Mouse (Mus musculus): ENCODE data around the gene Ear6. TPM values are rescaled to one million over a fixed set of nuclear protein-coding genes. Genes with fewer than 3 reads are reported as not detected.
"Not testable (repeated sequence)": the region's sequence is repeated elsewhere in the genome, so short reads cannot be mapped to it uniquely, and the experiment has no call there.

The Ear6 gene
- not detected in 2 replicates for polyA plus RNA-seq (2014; fragmentation: Nextera tagmentation; extraction: Ambion mirVana)

DNA sequence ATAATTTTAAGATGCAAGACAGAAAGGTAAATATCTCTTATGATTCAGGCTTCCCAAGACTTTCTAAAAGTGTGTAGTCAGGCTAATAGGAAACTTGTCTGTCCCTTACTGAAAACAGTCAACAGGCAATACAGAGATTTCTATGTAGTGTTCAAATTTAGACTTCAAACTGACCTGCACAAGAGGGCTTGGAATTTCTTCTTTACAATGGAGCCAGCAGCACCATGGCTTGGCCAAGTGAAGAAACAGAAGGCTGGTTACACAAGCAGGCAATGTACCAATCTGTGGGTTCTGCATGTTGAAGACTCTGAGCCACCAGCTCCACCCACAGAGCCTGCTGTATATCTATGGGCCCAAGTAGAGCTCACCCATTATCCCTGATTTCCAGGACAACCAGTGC, at the start of gene Ear6:
Gene Ear6, plus strand, starts transcription at position 301 of the 400 bp plus-strand sequence.
- H3K4me1 ChIP-seq (ENCODE audit: control insufficient read depth in 2 of 2, insufficient read depth in 2 of 2, low read length in 2 of 2): no peaks in the 10 kb centered on the region
- no peak for ATAC-seq (ENCODE audit: insufficient number of reproducible peaks, insufficient read depth, low FRiP score, low read depth)
- no peaks in the 10 kb centered on the region for H3K36me3 ChIP-seq (ENCODE audit: control insufficient read depth, insufficient read depth, low read length)
- H3K27ac ChIP-seq (replicated peaks in 1 of 2; ENCODE audit: control insufficient read depth in 1 of 2, insufficient read depth in 1 of 2, low read depth in 2 of 2, low read length in 2 of 2): no peak within 1 kb of the TSS
- H3K9ac ChIP-seq (ENCODE audit: low read length): no peak within 1 kb of the TSS
- no peaks in the 10 kb centered on the region for H3K27me3 ChIP-seq (ENCODE audit: control insufficient read depth, insufficient read depth, low read length)
- H3K4me3 ChIP-seq (ENCODE audit: control insufficient read depth in 1 of 2, insufficient read depth in 1 of 2, low read depth in 1 of 2, low read length in 2 of 2): no peak within 1 kb of the TSS
- no peak within 1 kb of the TSS for H3K4me2 ChIP-seq (ENCODE audit: low read length)
- no peaks in the 10 kb centered on the region for H3K9me3 ChIP-seq (ENCODE audit: control insufficient read depth, low read length)

GRCm38 (mm10) chr14:51826625-51827024, 26.9 kb upstream of the Ear6 start:
- Histone ChIP-seq H3K9ac (ENCODE audit: low read length) (no peak overlapping the region), H3K36me3 (ENCODE audit: control insufficient read depth, insufficient read depth, low read length) (no peaks in the 10 kb centered on the region), H3K4me3 (ENCODE audit: control insufficient read depth in 1 of 2, insufficient read depth in 1 of 2, low read depth in 1 of 2, low read length in 2 of 2) (no peak overlapping the region), H3K9me3 (ENCODE audit: control insufficient read depth, low read length) (no peaks in the 10 kb centered on the region), H3K27ac (replicated peaks in 1 of 2; ENCODE audit: control insufficient read depth in 1 of 2, insufficient read depth in 1 of 2, low read depth in 2 of 2, low read length in 2 of 2) (no peak overlapping the region), H3K27me3 (ENCODE audit: control insufficient read depth, insufficient read depth, low read length) (no peaks in the 10 kb centered on the region), H3K4me2 (ENCODE audit: low read length) (no peak overlapping the region), H3K4me1 (ENCODE audit: control insufficient read depth in 2 of 2, insufficient read depth in 2 of 2, low read length in 2 of 2) (no peaks in the 10 kb centered on the region)
- ATAC-seq (ENCODE audit: insufficient number of reproducible peaks, insufficient read depth, low FRiP score, low read depth): no peak
- 39% methylated on average over 1 of the region's 1 CpGs for WGBS

- not testable (repeated sequence) for ATAC-seq (ENCODE audit: insufficient number of reproducible peaks, insufficient read depth, low FRiP score, low read depth); H3K27me3 ChIP-seq (ENCODE audit: control insufficient read depth, insufficient read depth, low read length); H3K4me3 ChIP-seq (ENCODE audit: control insufficient read depth in 1 of 2, insufficient read depth in 1 of 2, low read depth in 1 of 2, low read length in 2 of 2); H3K36me3 ChIP-seq (ENCODE audit: control insufficient read depth, insufficient read depth, low read length); H3K9me3 ChIP-seq (ENCODE audit: control insufficient read depth, low read length); H3K27ac ChIP-seq (replicated peaks in 1 of 2; ENCODE audit: control insufficient read depth in 1 of 2, insufficient read depth in 1 of 2, low read depth in 2 of 2, low read length in 2 of 2); H3K4me2 ChIP-seq (ENCODE audit: low read length); H3K4me1 ChIP-seq (ENCODE audit: control insufficient read depth in 2 of 2, insufficient read depth in 2 of 2, low read length in 2 of 2); H3K9ac ChIP-seq (ENCODE audit: low read length)
- 20% methylated on average over 5 of the region's 5 CpGs for WGBS
Observed at GRCm38 (mm10) chr14:51827842-51828241, 25.7 kb upstream of the Ear6 start.

DNA sequence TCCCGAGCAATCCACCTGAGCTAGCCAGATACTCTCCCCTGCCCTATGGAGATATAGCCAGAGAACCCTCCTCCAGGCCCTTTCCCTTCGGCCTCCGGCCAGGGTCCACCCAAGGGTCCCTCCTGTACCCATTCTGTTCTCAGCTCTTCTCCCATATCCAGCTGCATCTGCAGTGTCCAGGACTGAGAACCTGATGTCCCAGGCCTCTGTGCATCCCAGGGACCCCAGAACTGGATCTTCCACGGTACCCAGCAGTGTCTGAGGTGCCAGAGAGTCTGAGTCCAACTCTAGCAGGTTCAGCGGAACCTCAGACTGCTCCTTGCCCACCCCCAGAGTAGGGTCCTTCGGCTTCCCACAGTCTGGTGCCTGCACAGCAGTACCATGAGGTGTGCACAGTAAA, 24.3 kb upstream of the Ear6 start:
- ATAC-seq (ENCODE audit: insufficient number of reproducible peaks, insufficient read depth, low FRiP score, low read depth): no peak; the same call in 1 of the 2 replicates

GRCm38 (mm10) chr14:51838480-51838879, 15.0 kb upstream of the Ear6 start:
- not testable (repeated sequence) for H3K9ac ChIP-seq (ENCODE audit: low read length); H3K36me3 ChIP-seq (ENCODE audit: control insufficient read depth, insufficient read depth, low read length); H3K27me3 ChIP-seq (ENCODE audit: control insufficient read depth, insufficient read depth, low read length); H3K4me2 ChIP-seq (ENCODE audit: low read length); H3K4me1 ChIP-seq (ENCODE audit: control insufficient read depth in 2 of 2, insufficient read depth in 2 of 2, low read length in 2 of 2); H3K27ac ChIP-seq (replicated peaks in 1 of 2; ENCODE audit: control insufficient read depth in 1 of 2, insufficient read depth in 1 of 2, low read depth in 2 of 2, low read length in 2 of 2); H3K9me3 ChIP-seq (ENCODE audit: control insufficient read depth, low read length); H3K4me3 ChIP-seq (ENCODE audit: control insufficient read depth in 1 of 2, insufficient read depth in 1 of 2, low read depth in 1 of 2, low read length in 2 of 2); ATAC-seq (ENCODE audit: insufficient number of reproducible peaks, insufficient read depth, low FRiP score, low read depth)
- WGBS: 18% methylated on average over 2 of the region's 2 CpGs

More for the DNA sequence above, 24.3 kb upstream of the Ear6 start:
- Histone ChIP-seq H3K4me1 (ENCODE audit: control insufficient read depth in 2 of 2, insufficient read depth in 2 of 2, low read length in 2 of 2) (no peaks in the 10 kb centered on the region), H3K9ac (ENCODE audit: low read length) (no peak overlapping the region), H3K27ac (replicated peaks in 1 of 2; ENCODE audit: control insufficient read depth in 1 of 2, insufficient read depth in 1 of 2, low read depth in 2 of 2, low read length in 2 of 2) (no peak overlapping the region), H3K4me2 (ENCODE audit: low read length) (no peak overlapping the region), H3K9me3 (ENCODE audit: control insufficient read depth, low read length) (no peaks in the 10 kb centered on the region), H3K36me3 (ENCODE audit: control insufficient read depth, insufficient read depth, low read length) (no peaks in the 10 kb centered on the region), H3K27me3 (ENCODE audit: control insufficient read depth, insufficient read depth, low read length) (no peaks in the 10 kb centered on the region), H3K4me3 (ENCODE audit: control insufficient read depth in 1 of 2, insufficient read depth in 1 of 2, low read depth in 1 of 2, low read length in 2 of 2) (no peak overlapping the region)
- WGBS: 67% methylated on average over 6 of the region's 6 CpGs

DNA sequence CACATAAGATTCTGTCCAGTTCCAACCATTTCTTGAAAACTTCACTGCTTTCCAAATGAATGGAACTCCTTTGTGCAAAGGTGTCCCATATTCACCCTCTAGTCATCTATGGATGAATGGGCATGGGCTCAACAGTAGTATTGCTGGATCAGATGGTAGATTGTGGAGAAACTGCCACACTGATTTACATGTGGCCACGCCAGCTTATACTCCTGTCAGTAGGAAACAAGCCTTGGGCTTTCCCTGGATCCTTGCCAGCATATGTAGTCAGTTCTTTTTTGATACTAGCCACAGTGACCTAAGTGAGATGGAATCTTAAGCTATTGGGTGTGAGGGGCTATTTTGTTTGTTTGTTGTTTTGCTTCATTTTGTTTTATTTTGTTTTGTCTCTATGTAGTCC, 11.2 kb upstream of the Ear6 start:
- 56% methylated on average over 1 of the region's 1 CpGs for WGBS
- ATAC-seq (ENCODE audit: insufficient number of reproducible peaks, insufficient read depth, low FRiP score, low read depth): no peak
- Histone ChIP-seq H3K4me2 (ENCODE audit: low read length) (no peak overlapping the region), H3K9ac (ENCODE audit: low read length) (no peak overlapping the region), H3K36me3 (ENCODE audit: control insufficient read depth, insufficient read depth, low read length) (no peaks in the 10 kb centered on the region), H3K27me3 (ENCODE audit: control insufficient read depth, insufficient read depth, low read length) (no peaks in the 10 kb centered on the region), H3K27ac (replicated peaks in 1 of 2; ENCODE audit: control insufficient read depth in 1 of 2, insufficient read depth in 1 of 2, low read depth in 2 of 2, low read length in 2 of 2) (no peak overlapping the region), H3K9me3 (ENCODE audit: control insufficient read depth, low read length) (no peaks in the 10 kb centered on the region), H3K4me3 (ENCODE audit: control insufficient read depth in 1 of 2, insufficient read depth in 1 of 2, low read depth in 1 of 2, low read length in 2 of 2) (no peak overlapping the region), H3K4me1 (ENCODE audit: control insufficient read depth in 2 of 2, insufficient read depth in 2 of 2, low read length in 2 of 2) (no peaks in the 10 kb centered on the region)

DNA sequence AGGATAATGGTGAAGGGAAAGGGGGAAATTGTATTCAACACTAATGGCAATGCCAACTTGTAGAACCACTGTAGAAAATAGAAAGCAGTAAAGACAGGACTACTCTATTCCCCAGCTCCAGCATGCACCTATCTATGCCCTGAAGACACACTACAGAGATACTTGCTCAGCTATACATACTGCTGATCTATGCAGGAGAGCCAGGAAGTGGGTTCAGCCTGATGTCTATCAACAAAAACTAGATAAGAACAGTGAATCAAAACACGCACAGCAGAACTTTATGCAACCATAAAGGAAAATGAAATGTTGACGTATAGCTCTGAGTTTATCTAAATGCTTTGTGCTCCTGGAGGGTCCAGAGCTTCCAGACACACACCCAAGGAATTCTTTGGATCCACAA, 10.7 kb upstream of the Ear6 start:
- no peak for ATAC-seq (ENCODE audit: insufficient number of reproducible peaks, insufficient read depth, low FRiP score, low read depth)
- 89% methylated on average over 2 of the region's 2 CpGs for WGBS
- Histone ChIP-seq H3K36me3 (ENCODE audit: control insufficient read depth, insufficient read depth, low read length) (no peaks in the 10 kb centered on the region), H3K4me1 (ENCODE audit: control insufficient read depth in 2 of 2, insufficient read depth in 2 of 2, low read length in 2 of 2) (no peaks in the 10 kb centered on the region), H3K27ac (replicated peaks in 1 of 2; ENCODE audit: control insufficient read depth in 1 of 2, insufficient read depth in 1 of 2, low read depth in 2 of 2, low read length in 2 of 2) (no peak overlapping the region), H3K4me2 (ENCODE audit: low read length) (no peak overlapping the region), H3K9me3 (ENCODE audit: control insufficient read depth, low read length) (no peaks in the 10 kb centered on the region), H3K27me3 (ENCODE audit: control insufficient read depth, insufficient read depth, low read length) (no peaks in the 10 kb centered on the region), H3K4me3 (ENCODE audit: control insufficient read depth in 1 of 2, insufficient read depth in 1 of 2, low read depth in 1 of 2, low read length in 2 of 2) (no peak overlapping the region), H3K9ac (ENCODE audit: low read length) (no peak overlapping the region)

GRCm38 (mm10) chr14:51843882-51844281, 9.6 kb upstream of the Ear6 start:
- Histone ChIP-seq H3K4me1 (ENCODE audit: control insufficient read depth in 2 of 2, insufficient read depth in 2 of 2, low read length in 2 of 2) (no peaks in the 10 kb centered on the region), H3K27me3 (ENCODE audit: control insufficient read depth, insufficient read depth, low read length) (no peaks in the 10 kb centered on the region), H3K9ac (ENCODE audit: low read length) (no peak overlapping the region), H3K4me2 (ENCODE audit: low read length) (no peak overlapping the region), H3K36me3 (ENCODE audit: control insufficient read depth, insufficient read depth, low read length) (no peaks in the 10 kb centered on the region), H3K4me3 (ENCODE audit: control insufficient read depth in 1 of 2, insufficient read depth in 1 of 2, low read depth in 1 of 2, low read length in 2 of 2) (no peak overlapping the region), H3K27ac (replicated peaks in 1 of 2; ENCODE audit: control insufficient read depth in 1 of 2, insufficient read depth in 1 of 2, low read depth in 2 of 2, low read length in 2 of 2) (no peak overlapping the region), H3K9me3 (ENCODE audit: control insufficient read depth, low read length) (no peaks in the 10 kb centered on the region)
- ATAC-seq (ENCODE audit: insufficient number of reproducible peaks, insufficient read depth, low FRiP score, low read depth): no peak

Data from heart, embryonic 14.5 days (tissue).